Mouse (Mus musculus) myocyte (in vitro differentiated cells): ENCODE measurements around the gene Trappc3.
"Not testable (repeated sequence)": the region's sequence is repeated elsewhere in the genome, so short reads cannot be mapped to it uniquely, and the experiment has no call there.

ENCODE experiments used
- MAX ChIP-seq: IDR thresholded peaks from one replicate; pipeline ENCODE4 v1.6.1; 2011; ENCODE audit warnings: low read depth, mild to moderate bottlenecking, control low read depth
- POLR2A ChIP-seq: IDR thresholded peaks from one replicate; pipeline ENCODE4 v1.6.1; 2011; ENCODE audit warnings: low read depth, mild to moderate bottlenecking, control low read depth, moderate library complexity; ENCODE audit not compliant: insufficient read length
- POLR2AphosphoS2 ChIP-seq: IDR thresholded peaks from one replicate; pipeline ENCODE4 v1.6.1; 2011; ENCODE audit warnings: low read depth, control low read depth; ENCODE audit not compliant: insufficient read length
- USF1 ChIP-seq: IDR thresholded peaks from one replicate; pipeline ENCODE4 v1.6.1; 2011; ENCODE audit warnings: low read depth, mild to moderate bottlenecking, control low read depth, moderate library complexity

- not testable (repeated sequence) for TF ChIP-seq POLR2A, USF1, POLR2AphosphoS2, MAX
Observed at GRCm38 (mm10) chr4:126219540-126219939, 42.6 kb upstream of the Trappc3 start.
